Mouse (Mus musculus): ENCODE measurements around the gene Snai3. TPM values are rescaled to one million over a fixed set of nuclear protein-coding genes. Genes with fewer than 3 reads are reported as not detected.
A peak's percentile ranks its signal among the peaks of the same experiment; 100 is the strongest.

Gene Snai3
- total and polyA plus RNA-seq, 3 experiments: 0.06 TPM; not detected in 2

DNA sequence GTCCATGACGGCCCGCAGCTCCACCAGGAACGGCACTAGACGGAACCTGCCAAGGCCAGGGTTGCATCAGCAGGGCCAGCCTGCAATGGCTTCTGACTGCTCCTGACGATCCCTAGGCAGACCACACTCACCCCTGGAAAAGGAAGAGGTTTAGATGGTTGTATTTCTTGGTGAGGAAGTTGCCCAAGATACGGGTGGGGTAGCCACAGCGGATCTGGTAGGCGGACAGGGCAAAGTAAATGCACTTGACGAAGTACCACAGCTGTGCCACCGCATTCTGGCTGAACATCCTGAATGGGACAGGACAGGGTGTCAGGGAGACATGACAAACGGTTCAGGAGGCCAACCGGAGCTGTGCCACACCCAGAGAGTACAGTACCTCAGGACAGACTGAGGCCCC, 24.3 kb upstream of the Snai3 start:
- Histone ChIP-seq H3K36me3 (ENCODE audit: control insufficient read depth in 1 of 2, insufficient read depth in 2 of 2, low read length in 2 of 2) (peaks cover 0 to 3% of the 10 kb centered on the region in 2 experiments; a peak in 1 of 4 replicates), H3K4me3 (ENCODE audit: control insufficient read depth in 1 of 2, insufficient read depth in 1 of 2, low read depth in 2 of 2, low read length in 2 of 2) (no peak overlapping the region), H3K9me3 (replicated peaks; ENCODE audit: insufficient read depth, low read length) (no peaks in the 10 kb centered on the region), H3K9ac (ENCODE audit: control insufficient read depth, low read depth, low read length, poor library complexity, severe bottlenecking) (no peak overlapping the region), H3K79me2 (ENCODE audit: control insufficient read depth, insufficient read depth, low read length, poor library complexity) (no peaks in the 10 kb centered on the region), H3K4me1 (ENCODE audit: control insufficient read depth in 1 of 2, insufficient read depth in 2 of 2, low read length in 2 of 2) (no peaks in the 10 kb centered on the region), H3K27ac (ENCODE audit: control insufficient read depth, low read depth, low read length) (no peak overlapping the region), H3K27me3 (ENCODE audit: control insufficient read depth in 1 of 2, insufficient read depth in 2 of 2, low read length in 2 of 2) (no peaks in the 10 kb centered on the region)
- DNase-seq (ENCODE audit: low read depth, low spot score): no peak
- 0 out of 2 replicates have a peak, but pooled peaks have one; percentile 2 for TF ChIP-seq POLR2AphosphoS5 (IDR thresholded peaks at IDR 0.05; ENCODE audit: borderline replicate concordance, low read depth, low read length)
- TF ChIP-seq E2F4 (IDR thresholded peaks at IDR 0.05; ENCODE audit: borderline replicate concordance, low read depth, low read length): no peak
- TF ChIP-seq HCFC1 (IDR thresholded peaks at IDR 0.05; ENCODE audit: low read depth, low read length): no peak
- TF ChIP-seq POLR2A (IDR thresholded peaks at IDR 0.05; ENCODE audit: control insufficient read depth in 1 of 2, insufficient read depth in 1 of 2, low read depth in 1 of 2, low read length in 2 of 2, poor library complexity in 1 of 2): peak in 1 of 2 experiments; percentile 25; a peak in 2 of 4 replicates

DNA sequence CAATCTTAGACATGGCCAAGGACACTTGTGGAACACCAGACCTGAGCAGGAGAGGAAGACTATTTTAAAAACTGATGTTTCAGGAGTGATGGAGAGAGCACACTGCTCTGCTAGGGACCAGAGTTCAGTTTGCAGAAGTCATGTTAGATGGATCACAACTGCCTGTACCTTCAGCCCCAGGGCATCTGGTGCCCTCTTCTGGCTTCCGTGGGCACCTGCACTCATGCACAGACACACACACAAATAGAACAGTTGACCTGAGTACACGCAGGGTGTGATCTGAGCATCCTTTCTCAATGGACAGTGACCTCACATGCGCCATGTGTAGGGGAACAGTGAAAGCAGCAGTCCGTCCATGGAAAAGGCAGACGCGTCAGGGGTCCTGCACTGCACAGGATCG, 23.3 kb upstream of the Snai3 start:
- Histone ChIP-seq H3K4me1 (ENCODE audit: control insufficient read depth in 1 of 2, insufficient read depth in 2 of 2, low read length in 2 of 2) (no peaks in the 10 kb centered on the region), H3K79me2 (ENCODE audit: control insufficient read depth, insufficient read depth, low read length, poor library complexity) (no peaks in the 10 kb centered on the region), H3K36me3 (ENCODE audit: control insufficient read depth in 1 of 2, insufficient read depth in 2 of 2, low read length in 2 of 2) (peaks cover 0 to 1% of the 10 kb centered on the region in 2 experiments; a peak in 1 of 4 replicates), H3K9ac (ENCODE audit: control insufficient read depth, low read depth, low read length, poor library complexity, severe bottlenecking) (no peak overlapping the region), H3K27ac (ENCODE audit: control insufficient read depth, low read depth, low read length) (no peak overlapping the region), H3K27me3 (ENCODE audit: control insufficient read depth in 1 of 2, insufficient read depth in 2 of 2, low read length in 2 of 2) (no peaks in the 10 kb centered on the region), H3K4me3 (ENCODE audit: control insufficient read depth in 1 of 2, insufficient read depth in 1 of 2, low read depth in 2 of 2, low read length in 2 of 2) (no peak overlapping the region), H3K9me3 (replicated peaks; ENCODE audit: insufficient read depth, low read length) (no peaks in the 10 kb centered on the region)
- DNase-seq (ENCODE audit: low read depth, low spot score): peak; percentile 59
- TF ChIP-seq GABPA (IDR thresholded peaks at IDR 0.05; ENCODE audit: low read depth, low read length) (no peak), POLR2AphosphoS2 (IDR thresholded peaks at IDR 0.05; ENCODE audit: low read length) (0 out of 2 replicates have a peak, but pooled peaks have one; percentile 21), POLR2AphosphoS5 (IDR thresholded peaks at IDR 0.05; ENCODE audit: borderline replicate concordance, low read depth, low read length) (no peak), MAZ (IDR thresholded peaks at IDR 0.05; ENCODE audit: low read depth, low read length) (no peak), TBP (IDR thresholded peaks at IDR 0.05; ENCODE audit: low read depth, low read length) (no peak), KAT2A (conservative IDR thresholded peaks at IDR 0.05; ENCODE audit: low read depth, low read length) (no peak), USF1 (IDR thresholded peaks at IDR 0.05; ENCODE audit: low read depth, low read length) (no peak), UBTF (IDR thresholded peaks at IDR 0.05; ENCODE audit: borderline replicate concordance, insufficient read depth, low read depth, low read length) (no peak), CHD2 (IDR thresholded peaks at IDR 0.05; ENCODE audit: low read length) (no peak), CHD1 (IDR thresholded peaks at IDR 0.05; ENCODE audit: low read depth, low read length) (no peak), ELF1 (IDR thresholded peaks at IDR 0.05; ENCODE audit: low read depth, low read length) (no peak), NELFE (IDR thresholded peaks at IDR 0.05; ENCODE audit: low read depth, low read length) (no peak), TAL1 (IDR thresholded peaks at IDR 0.05; ENCODE audit: low read length) (no peak), MAFK (IDR thresholded peaks at IDR 0.05; ENCODE audit: borderline replicate concordance, low read depth, low read length) (no peak), USF2 (IDR thresholded peaks at IDR 0.05; ENCODE audit: borderline replicate concordance in 1 of 2, insufficient read depth in 1 of 2, low read depth in 1 of 2, low read length in 2 of 2) (no peak), RAD21 (IDR thresholded peaks at IDR 0.05; ENCODE audit: low read depth, low read length) (peak; percentile 45), CTCF (IDR thresholded peaks at IDR 0.05 in 2 of 3, conservative IDR thresholded peaks at IDR 0.05 in 1 of 3; ENCODE audit: control insufficient read depth in 1 of 3, insufficient read depth in 1 of 3, low read depth in 2 of 3, low read length in 3 of 3, poor library complexity in 1 of 3, severe bottlenecking in 1 of 3) (peak; percentile 56 to 68 (median 62)), RCOR1 (IDR thresholded peaks at IDR 0.05; ENCODE audit: low read depth, low read length) (no peak), HCFC1 (IDR thresholded peaks at IDR 0.05; ENCODE audit: low read depth, low read length) (no peak), JUND (IDR thresholded peaks at IDR 0.05; ENCODE audit: low read depth, low read length) (no peak), ZC3H11A (IDR thresholded peaks at IDR 0.05; ENCODE audit: low read depth, low read length) (no peak), SIN3A (IDR thresholded peaks at IDR 0.05; ENCODE audit: low read length) (no peak), MXI1 (IDR thresholded peaks at IDR 0.05; ENCODE audit: low read depth, low read length) (no peak), ETS1 (IDR thresholded peaks at IDR 0.05; ENCODE audit: low read depth, low read length) (no peak), MEF2A (IDR thresholded peaks at IDR 0.05; ENCODE audit: extremely low read depth, insufficient replicate concordance, low read depth, low read length, poor library complexity, severe bottlenecking) (no peak), EP300 (IDR thresholded peaks at IDR 0.05; ENCODE audit: low read depth in 1 of 2, low read length in 2 of 2) (no peak), MYB (IDR thresholded peaks at IDR 0.05; ENCODE audit: low read depth, low read length) (0 out of 2 replicates have a peak, but pooled peaks have one; percentile 2), MYC (IDR thresholded peaks at IDR 0.05; ENCODE audit: low read depth, low read length) (0 out of 2 replicates have a peak, but pooled peaks have one; percentile 20), MAX (IDR thresholded peaks at IDR 0.05; ENCODE audit: low read length) (no peak), ZMIZ1 (IDR thresholded peaks at IDR 0.05; ENCODE audit: low read depth, low read length) (no peak)

Data from MEL (cell line).